Mouse (Mus musculus) thymus, postnatal 36 days (tissue): ENCODE results near the gene Col4a3.
A peak's percentile ranks its signal among the peaks of the same experiment; 100 is the strongest.

Source experiments
- DNase-seq, 2 experiments: peaks; one replicate each; pipeline ENCODE4 v3.0.0; 2022; ENCODE audit warnings: mixed read lengths in 2 of 2

Gene Col4a3

GRCm38 (mm10) chr1:82608646-82609262 lies 22.0 kb downstream of the Col4a3 start:
- no peak for DNase-seq

DNA sequence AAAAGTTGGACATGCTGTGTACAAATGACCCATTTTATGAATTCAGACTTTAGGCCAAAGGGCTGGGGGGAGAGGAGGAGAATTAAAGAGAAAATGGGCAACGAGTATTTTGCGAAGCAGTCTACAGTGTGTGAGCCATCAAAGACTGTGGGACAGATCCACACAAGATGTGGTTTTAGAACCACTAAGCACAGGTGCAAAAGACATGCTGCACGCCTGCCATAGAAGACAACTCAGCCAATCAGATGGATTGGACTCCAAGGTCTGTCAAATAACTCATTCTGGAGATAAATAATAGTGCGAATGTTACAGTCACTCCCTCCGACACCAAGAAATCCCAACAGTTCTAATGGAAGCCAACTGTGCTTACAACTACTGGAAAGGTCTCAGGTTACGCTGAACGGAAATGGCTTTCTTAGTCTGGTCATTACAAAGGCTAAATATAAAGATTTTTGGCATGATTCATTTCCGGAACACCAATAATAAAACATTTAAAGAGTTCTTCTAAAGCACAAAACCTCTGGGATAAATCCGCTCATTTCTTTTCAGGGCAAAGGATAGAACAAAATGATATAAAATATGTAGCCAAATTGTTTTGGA lies 25.4 kb downstream of the Col4a3 start:
- no peak for DNase-seq

GRCm38 (mm10) chr1:82618001-82618400 lies 31.3 kb downstream of the Col4a3 start:
- DNase-seq = no peak

DNA sequence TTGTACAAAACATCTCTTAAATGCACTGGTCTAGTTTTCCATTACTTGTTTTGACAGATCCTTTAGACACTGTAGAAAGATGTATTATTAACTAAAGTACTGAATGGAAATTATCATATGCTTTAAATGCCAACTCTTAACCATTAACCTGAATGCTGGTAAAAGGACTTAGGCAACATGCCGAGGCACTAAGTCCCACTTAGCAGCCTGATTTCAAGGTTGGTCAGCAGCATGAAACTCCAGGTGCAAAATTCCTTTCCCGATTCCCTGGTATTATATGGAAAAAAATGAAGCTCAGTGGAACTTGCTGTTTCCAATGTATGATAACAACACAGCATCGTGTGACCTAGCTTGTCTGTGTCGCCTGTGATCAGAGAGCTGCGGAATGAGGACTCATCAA lies 31.9 kb downstream of the Col4a3 start:
- no peak for DNase-seq

- no peak for DNase-seq
These were observed 33.3 kb downstream of the Col4a3 start for GRCm38 (mm10) chr1:82619981-82620380.

- DNase-seq = no peak
These were observed 38.2 kb downstream of the Col4a3 start for GRCm38 (mm10) chr1:82624934-82625333.

- DNase-seq = no peak
These were observed 38.8 kb downstream of the Col4a3 start for GRCm38 (mm10) chr1:82625474-82625873.

DNA sequence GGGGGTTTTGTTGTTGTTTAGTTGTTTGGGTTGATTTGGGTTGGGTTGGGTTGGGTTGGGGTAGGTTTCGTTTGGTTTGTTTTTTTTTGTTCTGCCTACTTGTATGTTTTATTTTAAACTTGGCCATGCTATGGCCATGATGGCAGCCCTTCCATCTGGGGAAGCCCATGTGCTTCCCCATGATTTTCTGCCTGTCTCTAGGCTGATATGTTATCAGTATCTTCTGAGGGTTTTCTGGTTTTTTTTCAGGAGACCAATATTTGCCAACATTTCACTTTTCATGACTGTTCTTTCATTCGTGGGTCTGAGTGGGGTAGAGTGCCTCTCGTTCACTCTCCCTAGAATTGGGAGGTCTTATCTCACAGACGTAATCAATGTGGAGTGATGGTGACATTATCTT lies 40.9 kb downstream of the Col4a3 start:
- DNase-seq = no peak

DNA sequence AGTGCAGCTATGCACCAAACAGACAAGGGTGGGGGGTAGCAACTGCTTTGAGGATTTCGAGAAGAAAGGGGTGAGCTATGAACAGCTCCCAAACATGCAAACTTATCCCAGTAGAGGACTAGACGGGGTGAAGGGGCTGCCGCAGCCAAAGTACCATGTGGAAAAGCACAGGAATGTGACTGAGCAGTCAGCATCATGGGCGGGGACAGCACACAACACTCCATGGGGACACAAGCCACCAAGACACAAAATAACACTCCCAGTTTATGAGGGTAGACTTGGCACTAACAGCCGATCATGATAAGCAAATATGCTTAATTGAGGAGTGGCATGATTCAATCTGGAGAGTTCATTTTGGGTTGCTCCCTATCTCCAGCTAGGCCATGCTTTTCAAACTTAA lies 42.8 kb downstream of the Col4a3 start:
- no peak for DNase-seq

GRCm38 (mm10) chr1:82631169-82631792 lies 44.6 kb downstream of the Col4a3 start:
- DNase-seq = no peak

- DNase-seq = no peak
These were observed 48.0 kb downstream of the Col4a3 start for GRCm38 (mm10) chr1:82634545-82635253.

DNA sequence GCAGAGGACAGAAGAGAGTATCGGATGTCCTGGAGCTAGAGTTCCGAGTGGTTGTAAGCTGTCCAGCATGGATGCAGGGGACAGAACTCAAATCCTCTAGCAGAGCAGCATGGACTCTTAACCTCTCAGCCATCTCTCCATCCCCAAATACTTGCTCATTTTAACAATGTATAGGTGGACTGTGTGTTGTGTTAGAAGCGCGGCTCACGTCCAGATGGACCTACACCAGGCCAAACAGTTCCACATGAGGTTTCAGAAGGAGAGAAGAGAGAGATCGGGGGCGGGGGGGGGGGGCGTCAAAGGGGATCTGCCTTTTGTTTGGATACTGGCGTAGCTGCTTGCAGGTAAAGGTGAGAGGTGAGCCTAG lies 48.5 kb downstream of the Col4a3 start:
- no peak for DNase-seq

- no peak for DNase-seq
These were observed 49.6 kb downstream of the Col4a3 start for GRCm38 (mm10) chr1:82636321-82636720.

DNA sequence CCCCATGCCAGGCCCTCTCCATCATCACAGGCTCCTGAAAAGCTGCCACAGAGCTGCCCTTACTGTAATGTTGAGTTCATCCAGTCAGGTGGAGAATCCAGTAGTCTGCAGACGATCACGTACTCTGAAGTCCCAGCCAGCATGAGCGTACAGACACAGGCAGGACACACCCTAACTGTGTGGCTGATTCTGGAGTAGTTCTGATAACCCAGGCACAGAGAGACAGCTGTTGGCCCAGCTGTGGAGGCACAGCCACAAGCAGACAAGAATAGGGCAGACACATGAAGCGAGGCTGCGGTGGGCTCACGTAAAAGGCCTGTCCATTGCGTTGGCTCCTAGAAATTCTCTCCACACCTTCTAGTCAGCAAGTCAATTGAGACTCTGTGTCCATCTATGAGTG lies 50.7 kb downstream of the Col4a3 start:
- no peak for DNase-seq

DNA sequence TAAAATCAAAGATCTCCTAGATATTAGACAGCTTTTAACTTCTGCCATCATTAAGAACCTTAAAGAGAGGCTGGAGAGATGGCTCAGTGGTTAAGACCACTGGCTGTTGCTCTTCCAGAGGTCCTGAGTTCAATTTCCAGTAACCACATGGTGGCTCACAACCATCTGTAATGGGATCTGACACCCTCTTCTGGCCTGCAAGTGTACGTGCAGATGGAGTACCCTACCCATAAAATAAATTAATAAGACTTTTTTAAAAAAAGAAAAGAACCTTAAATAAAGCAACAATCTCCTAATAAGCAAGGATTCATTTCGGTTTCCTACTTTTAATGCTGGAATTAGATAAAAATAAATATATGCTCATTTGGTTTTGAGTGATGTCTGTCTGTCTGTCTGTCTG lies 51.7 kb downstream of the Col4a3 start:
- DNase-seq = no peak

DNA sequence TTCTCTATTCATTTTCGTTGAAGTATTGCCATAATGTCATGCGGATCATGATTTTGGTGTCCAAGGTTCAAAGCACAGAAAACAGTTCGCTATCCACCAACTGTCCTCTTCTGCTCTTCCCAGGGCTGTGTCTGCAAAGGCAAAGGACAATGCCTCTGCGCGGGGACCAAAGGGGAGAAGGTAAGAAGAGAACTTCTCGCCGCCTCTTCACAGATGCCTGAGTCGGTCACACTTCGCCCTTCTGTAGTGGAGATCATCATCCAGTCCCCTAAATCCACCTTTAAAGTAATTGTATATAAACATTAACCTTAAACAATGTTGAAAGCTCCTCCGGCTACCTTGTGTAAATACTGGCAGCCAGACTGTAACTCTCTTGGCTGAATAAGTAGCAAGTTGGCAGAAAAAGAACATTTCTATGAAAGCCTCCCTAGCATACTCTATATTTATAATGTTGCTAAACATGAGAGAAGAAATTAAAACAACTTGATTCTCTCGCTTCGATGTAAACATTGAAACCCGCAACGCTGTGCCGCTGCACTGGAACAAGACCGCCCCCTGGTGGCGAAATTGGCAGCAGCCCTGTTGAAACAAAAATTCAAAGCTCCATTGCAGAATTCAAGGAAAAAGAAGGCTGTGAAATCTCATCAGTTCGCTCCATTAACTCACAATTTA lies 54.7 kb downstream of the Col4a3 start:
- peak; percentile 32 to 46 for DNase-seq

GRCm38 (mm10) chr1:82647989-82648388 lies 61.3 kb downstream of the Col4a3 start:
- DNase-seq = no peak

GRCm38 (mm10) chr1:82650868-82651267 lies 64.1 kb downstream of the Col4a3 start:
- DNase-seq = no peak

- no peak for DNase-seq
These were observed 67.3 kb downstream of the Col4a3 start for GRCm38 (mm10) chr1:82654046-82654445.

- no peak for DNase-seq
These were observed 69.7 kb downstream of the Col4a3 start for GRCm38 (mm10) chr1:82656452-82656851.

- no peak for DNase-seq
These were observed 75.5 kb downstream of the Col4a3 start for GRCm38 (mm10) chr1:82662269-82662668.

DNA sequence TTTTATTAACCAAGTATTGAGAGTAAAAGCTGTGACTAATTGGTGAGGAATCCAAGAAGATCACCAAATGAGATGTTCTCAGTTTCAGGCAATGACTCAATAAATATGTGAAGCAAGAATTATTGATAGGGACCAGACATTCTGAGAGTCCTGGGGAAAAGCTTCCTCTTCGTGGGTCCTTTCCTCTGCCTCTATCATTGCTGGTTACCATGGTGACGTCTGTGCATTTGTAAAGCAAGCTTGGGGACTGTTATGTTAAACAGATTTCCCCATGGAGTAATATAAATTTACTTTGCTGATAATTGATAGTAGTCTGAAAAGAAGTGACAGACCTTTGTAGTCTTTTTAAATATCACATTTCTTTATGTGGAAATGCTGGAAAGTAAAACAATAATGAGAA lies 76.8 kb downstream of the Col4a3 start:
- DNase-seq = no peak

GRCm38 (mm10) chr1:82686328-82686727 lies 99.6 kb downstream of the Col4a3 start:
- DNase-seq = no peak
